Mouse (Mus musculus): ENCODE data around the gene Clpsl2.

The Clpsl2 gene

GRCm38 (mm10) chr17:28560598-28560997 is 11.4 kb downstream of the Clpsl2 start, which contains the start of gene Clps:
Gene Clps, minus strand, starts transcription at chr17:28560766.
- DNase-seq: no peak

- peak in 1 of 2 experiments; percentile 29 for DNase-seq
Measured at GRCm38 (mm10) chr17:28561613-28562012, 12.4 kb downstream of the Clpsl2 start.

DNA sequence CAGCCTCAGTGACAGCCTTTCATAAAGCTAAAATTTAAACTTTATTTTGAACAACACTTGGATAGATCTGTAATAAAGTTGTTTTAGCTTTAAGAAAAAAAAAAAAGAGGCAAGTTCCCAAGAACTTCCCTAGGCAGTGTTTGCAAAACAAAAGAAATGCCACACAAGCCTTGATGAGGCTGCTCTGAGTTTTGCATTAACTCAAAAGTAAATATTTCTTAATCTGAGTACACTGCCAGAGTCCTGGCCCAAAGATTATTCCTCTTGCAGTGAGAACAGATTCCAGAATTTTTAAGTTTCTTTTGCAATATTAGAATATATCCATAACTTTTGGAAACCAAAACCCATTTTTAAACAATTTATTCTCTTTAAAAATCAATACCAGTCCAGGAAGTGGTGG is 16.0 kb downstream of the Clpsl2 start:
- DNase-seq: peak in 1 of 2 experiments; percentile 11

DNA sequence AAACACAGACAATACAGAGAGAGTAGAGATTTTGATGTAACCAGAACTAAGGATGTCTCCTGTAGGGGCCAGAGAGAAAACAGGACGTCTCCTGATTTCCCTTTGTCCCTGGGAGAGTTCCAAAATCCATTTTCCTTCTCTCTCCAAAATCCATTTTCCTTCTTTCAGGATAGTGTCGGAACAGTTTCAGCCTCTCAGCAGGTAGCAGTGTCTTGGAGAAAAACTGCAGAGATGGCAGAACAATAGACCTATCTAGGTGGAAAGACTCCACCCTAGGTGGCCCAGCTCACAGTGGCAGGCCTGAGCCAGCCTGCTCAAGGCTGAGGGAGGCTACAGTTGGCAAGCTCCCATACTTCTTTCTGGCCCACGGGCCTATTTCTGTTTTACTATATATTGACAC is 18.3 kb downstream of the Clpsl2 start:
- no peak for DNase-seq

- DNase-seq: no peak
Measured at GRCm38 (mm10) chr17:28571868-28572267, 22.7 kb downstream of the Clpsl2 start.

DNA sequence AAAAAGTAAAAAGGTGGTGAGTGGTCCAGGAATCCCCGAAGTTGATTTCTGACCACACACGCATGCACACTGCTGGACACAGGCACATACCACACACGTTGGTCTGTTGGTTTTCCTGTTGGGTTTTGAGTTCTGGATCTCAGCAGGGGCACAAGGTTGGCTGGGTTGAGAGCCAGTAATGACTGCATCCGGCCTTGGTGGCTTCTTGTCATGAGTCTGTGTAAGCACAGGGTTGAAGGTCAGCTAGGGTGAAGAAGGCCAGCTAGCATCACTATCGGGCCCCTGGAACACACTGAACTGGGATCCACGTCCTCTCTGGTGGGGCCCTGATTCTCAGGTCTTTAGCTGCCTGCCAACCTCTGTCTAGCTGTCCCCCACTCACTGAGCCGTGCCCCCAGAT is 23.3 kb downstream of the Clpsl2 start:
- no peak for DNase-seq

DNA sequence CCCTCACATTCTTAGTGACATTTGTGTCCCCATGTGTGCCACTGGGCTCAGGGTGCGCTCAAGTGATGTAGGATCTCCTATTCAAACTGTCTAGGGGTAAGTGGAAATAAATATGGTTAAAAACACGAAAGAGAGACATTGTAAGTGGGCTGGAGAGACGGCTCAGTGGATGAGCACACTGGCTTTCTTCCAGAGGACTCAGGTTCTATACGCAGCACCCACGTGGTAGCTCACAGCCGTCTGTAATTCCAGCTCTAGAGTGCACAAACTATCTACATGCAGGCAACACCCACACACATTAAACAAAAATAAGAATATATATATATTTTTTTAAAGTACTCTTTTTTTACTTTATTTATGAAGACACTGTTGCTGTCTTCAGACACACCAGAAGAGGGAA is 23.7 kb downstream of the Clpsl2 start:
- DNase-seq: no peak

GRCm38 (mm10) chr17:28575244-28576125 is 26.3 kb downstream of the Clpsl2 start, which contains the start of gene Lhfpl5:
Gene Lhfpl5, plus strand, starts transcription at chr17:28575641.
- no peak for DNase-seq

- peak; percentile 26 to 42 for DNase-seq
Measured at GRCm38 (mm10) chr17:28580396-28580795, 31.2 kb downstream of the Clpsl2 start.

GRCm38 (mm10) chr17:28581056-28581455 is 31.8 kb downstream of the Clpsl2 start:
- no peak for DNase-seq

GRCm38 (mm10) chr17:28586509-28586908 is 37.3 kb downstream of the Clpsl2 start:
- DNase-seq: peak in 1 of 2 experiments; percentile 26

GRCm38 (mm10) chr17:28588591-28588990 is 39.4 kb downstream of the Clpsl2 start:
- no peak for DNase-seq

- DNase-seq: no peak
Measured at GRCm38 (mm10) chr17:28590596-28590995, 41.4 kb downstream of the Clpsl2 start.

DNA sequence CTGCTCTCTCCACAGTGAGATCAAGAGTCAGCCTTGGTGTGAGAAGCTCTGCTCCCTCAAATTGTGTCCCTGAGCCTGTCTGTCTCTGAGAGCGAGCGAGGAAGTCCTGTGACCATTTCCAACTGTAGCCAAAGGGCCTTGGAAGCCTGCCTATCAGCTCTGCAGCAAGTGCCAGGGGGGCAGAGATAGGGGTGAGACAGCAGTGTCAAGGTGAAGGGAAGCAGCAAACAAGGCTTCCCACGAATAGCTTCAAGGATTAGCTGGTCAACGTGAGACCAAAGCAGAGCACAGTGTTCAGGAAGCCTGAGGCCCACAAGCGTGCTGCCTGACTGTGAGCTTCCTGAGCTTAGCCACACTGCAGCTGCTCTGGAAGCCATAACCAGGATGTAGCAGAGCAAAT is 42.3 kb downstream of the Clpsl2 start:
- DNase-seq: no peak

- peak; percentile 55 to 62 for DNase-seq
Measured at GRCm38 (mm10) chr17:28592998-28593397, 43.8 kb downstream of the Clpsl2 start.

DNA sequence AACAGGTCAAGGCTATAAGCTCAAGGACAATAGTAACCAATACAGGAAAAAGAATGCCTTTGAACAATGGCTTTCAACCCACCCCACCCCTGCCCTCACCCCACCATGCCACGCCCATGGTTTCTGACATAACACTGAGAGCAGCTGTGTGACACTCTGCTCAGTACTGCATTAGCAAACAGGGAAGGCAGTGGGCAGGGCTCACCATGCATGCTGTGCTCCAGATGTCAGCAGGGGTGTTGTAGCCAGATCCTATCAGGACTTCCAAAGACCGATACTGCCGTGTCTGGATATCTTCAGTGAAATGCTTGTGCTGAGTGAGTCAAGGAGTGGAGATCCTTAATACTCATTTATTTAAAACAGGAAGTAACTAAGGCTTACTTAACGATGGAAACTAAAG is 44.8 kb downstream of the Clpsl2 start:
- DNase-seq: no peak

DNA sequence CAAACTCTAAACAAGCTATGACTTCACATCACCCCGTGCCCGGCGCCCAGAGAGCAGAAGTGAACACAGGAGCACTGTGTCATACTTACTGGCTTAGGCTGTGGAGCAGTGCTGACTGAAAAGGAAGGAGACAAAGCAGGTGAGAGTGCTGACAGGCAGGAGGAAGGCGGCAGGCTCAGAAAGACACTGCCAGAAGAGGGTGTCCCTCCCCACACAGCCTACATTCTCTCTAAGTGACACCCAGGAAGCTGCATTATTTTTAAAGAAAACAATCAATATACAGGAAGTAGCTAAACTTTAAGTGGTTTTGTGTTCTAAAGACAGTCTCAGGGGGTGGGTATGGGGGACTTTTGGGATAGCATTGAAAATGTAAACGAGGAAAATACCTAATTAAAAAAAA is 51.6 kb downstream of the Clpsl2 start:
- no peak for DNase-seq

- DNase-seq: no peak
Measured at GRCm38 (mm10) chr17:28601557-28602250, 52.5 kb downstream of the Clpsl2 start.
